Mouse (Mus musculus) left cerebral cortex, postnatal 10 days (tissue): ENCODE data around the gene Hrh2. TPM values are rescaled to one million over a fixed set of nuclear protein-coding genes. Genes with fewer than 3 reads are reported as not detected.
A peak's percentile ranks its signal among the peaks of the same experiment; 100 is the strongest.

Source experiments
- DNase-seq, 2 experiments: peaks; one replicate each; pipeline ENCODE4 v3.0.0; 2021 to 2022; ENCODE audit warnings: low spot score in 2 of 2, mixed read lengths in 1 of 2; ENCODE audit errors: extremely low spot score in 1 of 2
- intact Hi-C: fragments of 180-260 bp; cut with DNase I; formaldehyde crosslinking; loops from one replicate; pipeline ENCODE4 v1.15.1; 2025
- total RNA-seq, 2 experiments: library from RNA; stranded (reverse); gene quantifications; 2 replicates each; pipeline ENCODE4 v1.2.3; 2021

Gene Hrh2
- total RNA-seq, 2 experiments from 2014 or later: 5.6 to 6.9 TPM

- DNase-seq: no peak
- intact Hi-C loops: no loop called here
Measured at GRCm38 (mm10) chr13:54251541-54252225, 59.8 kb downstream of the Hrh2 start.

- intact Hi-C loops: loop anchor here (5.0 kb wide), 1 partner anchor 45 kb away; no protein-coding TSS in a partner anchor
- no peak for DNase-seq
Measured at GRCm38 (mm10) chr13:54257580-54258223, 65.8 kb downstream of the Hrh2 start.

GRCm38 (mm10) chr13:54258231-54258743 is 66.4 kb downstream of the Hrh2 start:
- no peak for DNase-seq
- intact Hi-C loops: loop anchor here (5.0 kb wide), 1 partner anchor 44 kb away; no protein-coding TSS in a partner anchor

- DNase-seq: no peak
- intact Hi-C loops: no loop called here
Measured at GRCm38 (mm10) chr13:54260318-54260717, 68.4 kb downstream of the Hrh2 start.

GRCm38 (mm10) chr13:54262741-54263510 is 71.0 kb downstream of the Hrh2 start:
- DNase-seq: no peak
- intact Hi-C loops: no loop called here

- no peak for DNase-seq
- intact Hi-C loops: no loop called here
Measured at GRCm38 (mm10) chr13:54263641-54264040, 71.7 kb downstream of the Hrh2 start.

GRCm38 (mm10) chr13:54266472-54266871 is 74.5 kb downstream of the Hrh2 start:
- intact Hi-C loops: no loop called here
- peak; percentile 56 to 62 for DNase-seq

GRCm38 (mm10) chr13:54269087-54269486 is 77.2 kb downstream of the Hrh2 start:
- DNase-seq: no peak
- intact Hi-C loops: no loop called here

- intact Hi-C loops: no loop called here
- no peak for DNase-seq
Measured at GRCm38 (mm10) chr13:54269628-54270027, 77.7 kb downstream of the Hrh2 start.

GRCm38 (mm10) chr13:54272076-54272475 is 80.1 kb downstream of the Hrh2 start:
- intact Hi-C loops: no loop called here
- no peak for DNase-seq

- intact Hi-C loops: no loop called here
- no peak for DNase-seq
Measured at GRCm38 (mm10) chr13:54277406-54277805, 85.5 kb downstream of the Hrh2 start.

- DNase-seq: no peak
- intact Hi-C loops: no loop called here
Measured at GRCm38 (mm10) chr13:54280366-54280765, 88.4 kb downstream of the Hrh2 start.

- intact Hi-C loops: no loop called here
- no peak for DNase-seq
Measured at GRCm38 (mm10) chr13:54281149-54281548, 89.2 kb downstream of the Hrh2 start.

- no peak for DNase-seq
- intact Hi-C loops: no loop called here
Measured at GRCm38 (mm10) chr13:54281623-54282022, 89.7 kb downstream of the Hrh2 start.

GRCm38 (mm10) chr13:54282149-54282860 is 90.4 kb downstream of the Hrh2 start:
- intact Hi-C loops: no loop called here
- no peak for DNase-seq

- peak in 1 of 2 experiments; percentile 48 for DNase-seq
- intact Hi-C loops: no loop called here
Measured at GRCm38 (mm10) chr13:54282861-54283206, 90.9 kb downstream of the Hrh2 start.
